8 mouse cellular contexts compared by ENCODE assay signal in genomic region chr14:54603038-54603654, GRCm38 (mm10). TPM values are rescaled to one million over a fixed set of nuclear protein-coding genes. Genes with fewer than 3 reads are reported as not detected.
DNase-seq lines count a peak whose midpoint lies in the region; ATAC-seq lines count a peak whose summit lies in the region.

No protein-coding gene starts in this region.

- peaks cover 9 to 14% of the 10 kb centered on the region in 2 experiments for H3K4me1 ChIP-seq in heart, embryonic 14.5 days (ENCODE audit: control insufficient read depth in 2 of 2, insufficient read depth in 2 of 2, low read length in 2 of 2)
- H3K4me1 ChIP-seq in liver, embryonic 13.5 days (replicated peaks) = peaks cover 45% of the 10 kb centered on the region
- H3K4me1 ChIP-seq in stomach, embryonic 16.5 days (ENCODE audit: control insufficient read depth, insufficient read depth, low read length) = peaks cover 12% of the 10 kb centered on the region

- H3K9ac ChIP-seq in heart, embryonic 14.5 days (ENCODE audit: low read length) = peak overlapping the region; percentile 86
- peak overlapping the region; percentile 85 for H3K9ac ChIP-seq in liver, embryonic 13.5 days
- peak overlapping the region; percentile 85 for H3K9ac ChIP-seq in stomach, embryonic 16.5 days (ENCODE audit: low read length)

- peak overlapping the region; percentile 65 for H3K4me2 ChIP-seq in heart, embryonic 14.5 days (ENCODE audit: low read length)
- H3K4me2 ChIP-seq in liver, embryonic 13.5 days = peak overlapping the region; percentile 71
- peak overlapping the region; percentile 46 for H3K4me2 ChIP-seq in stomach, embryonic 16.5 days (ENCODE audit: low read depth, low read length)

- peak overlapping the region; percentile 95 to 96 for H3K27ac ChIP-seq in heart, embryonic 14.5 days (replicated peaks in 1 of 2; ENCODE audit: control insufficient read depth in 1 of 2, insufficient read depth in 1 of 2, low read depth in 2 of 2, low read length in 2 of 2)
- H3K27ac ChIP-seq in liver, embryonic 13.5 days = peak overlapping the region; percentile 96
- H3K27ac ChIP-seq in stomach, embryonic 16.5 days (ENCODE audit: low read length) = peak overlapping the region; percentile 94

- ATAC-seq in CD4-positive, CD25-positive, alpha-beta regulatory T cell, adult 4 months = peak; percentile 98
- ATAC-seq in heart, embryonic 14.5 days (ENCODE audit: insufficient number of reproducible peaks, insufficient read depth, low FRiP score, low read depth) = peak; percentile 99
- ATAC-seq in liver, embryonic 13.5 days (ENCODE audit: low read depth) = peak; percentile 99
- ATAC-seq in stomach, embryonic 16.5 days (ENCODE audit: insufficient read depth, low FRiP score) = peak; percentile 100

- WGBS in heart, embryonic 14.5 days = under 1% methylated on average over 46 of the region's 46 CpGs
- WGBS in liver, embryonic 13.5 days (ENCODE audit: insufficient replicate concordance) = under 1% methylated on average over 46 of the region's 46 CpGs
- WGBS in stomach, embryonic 16.5 days = under 1% methylated on average over 46 of the region's 46 CpGs

- peak overlapping the region; percentile 68 to 96 for H3K4me3 ChIP-seq in heart, embryonic 14.5 days (ENCODE audit: control insufficient read depth in 1 of 2, insufficient read depth in 1 of 2, low read depth in 1 of 2, low read length in 2 of 2)
- H3K4me3 ChIP-seq in liver, embryonic 13.5 days (replicated peaks) = peak overlapping the region; percentile 75
- H3K4me3 ChIP-seq in stomach, embryonic 16.5 days (replicated peaks; ENCODE audit: low read length) = peak overlapping the region; percentile 66

- no peaks in the 10 kb centered on the region for H3K36me3 ChIP-seq in heart, embryonic 14.5 days (ENCODE audit: control insufficient read depth, insufficient read depth, low read length)
- no peaks in the 10 kb centered on the region for H3K36me3 ChIP-seq in liver, embryonic 13.5 days
- no peaks in the 10 kb centered on the region for H3K36me3 ChIP-seq in stomach, embryonic 16.5 days (ENCODE audit: control insufficient read depth, insufficient read depth, low read length)

- no peaks in the 10 kb centered on the region for H3K9me3 ChIP-seq in heart, embryonic 14.5 days (ENCODE audit: control insufficient read depth, low read length)
- no peaks in the 10 kb centered on the region for H3K9me3 ChIP-seq in liver, embryonic 13.5 days (replicated peaks)
- no peaks in the 10 kb centered on the region for H3K9me3 ChIP-seq in stomach, embryonic 16.5 days (replicated peaks; ENCODE audit: control insufficient read depth, low read length)

- peak; percentile 94 for DNase-seq in c-Kit-negative CD71-positive TER-119-positive erythroid progenitor cells, embryonic 14.5 days (ENCODE audit: low read depth, low spot score)
- DNase-seq in fibroblast of lung, adult 2 months (ENCODE audit: low read depth) = peak; percentile 87
- peak; percentile 97 for DNase-seq in kidney, postnatal 14 days
- DNase-seq in liver, embryonic 13.5 days = peak; percentile 91
- DNase-seq in neural tube, embryonic 10.5 days (ENCODE audit: extremely low spot score, low spot score) = peak; percentile 90

- no peaks in the 10 kb centered on the region for H3K27me3 ChIP-seq in heart, embryonic 14.5 days (ENCODE audit: control insufficient read depth, insufficient read depth, low read length)
- no peaks in the 10 kb centered on the region for H3K27me3 ChIP-seq in liver, embryonic 13.5 days
- H3K27me3 ChIP-seq in stomach, embryonic 16.5 days (ENCODE audit: control insufficient read depth, insufficient read depth, low read length) = no peaks in the 10 kb centered on the region

RNA-seq across cellular contexts. Expression of gene 4931414P19Rik, which starts 2.6 kb away (rescaled TPM):
- polyA plus RNA-seq in CD4-positive, CD25-positive, alpha-beta regulatory T cell, adult 4 months (2017; shearing (Covaris generic)) = 1 to 10 TPM; 3.7 to 6.9 TPM
- 4.7 and 7.1 TPM in 2 replicates for polyA plus RNA-seq in heart, embryonic 14.5 days (2014; fragmentation: Nextera tagmentation; extraction: Ambion mirVana)
- polyA plus RNA-seq in liver, embryonic 13.5 days (2015; fragmentation: Nextera tagmentation; extraction: Ambion mirVana) = 2.7 and 3.0 TPM in 2 replicates
- 8.2 and 9.0 TPM in 2 replicates for polyA plus RNA-seq in stomach, embryonic 16.5 days (2015; fragmentation: Nextera tagmentation; extraction: Ambion mirVana)

RNA-seq across cellular contexts. Expression of gene Psmb5, which starts 14.7 kb away (rescaled TPM):
- 100 to 1,000 TPM; 154 to 163 TPM for polyA plus RNA-seq in CD4-positive, CD25-positive, alpha-beta regulatory T cell, adult 4 months (2017; shearing (Covaris generic))
- polyA plus RNA-seq in heart, embryonic 14.5 days (2014; fragmentation: Nextera tagmentation; extraction: Ambion mirVana) = 336 and 345 TPM in 2 replicates
- polyA plus RNA-seq in liver, embryonic 13.5 days (2015; fragmentation: Nextera tagmentation; extraction: Ambion mirVana) = 262 and 266 TPM in 2 replicates
- polyA plus RNA-seq in stomach, embryonic 16.5 days (2015; fragmentation: Nextera tagmentation; extraction: Ambion mirVana) = 346 and 368 TPM in 2 replicates

RNA-seq across cellular contexts. Expression of gene Psmb11, which starts 18.1 kb away (rescaled TPM):
- not detected for polyA plus RNA-seq in CD4-positive, CD25-positive, alpha-beta regulatory T cell, adult 4 months (2017; shearing (Covaris generic))
- polyA plus RNA-seq in heart, embryonic 14.5 days (2014; fragmentation: Nextera tagmentation; extraction: Ambion mirVana) = not detected in 2 replicates
- polyA plus RNA-seq in liver, embryonic 13.5 days (2015; fragmentation: Nextera tagmentation; extraction: Ambion mirVana) = not detected in 2 replicates
- polyA plus RNA-seq in stomach, embryonic 16.5 days (2015; fragmentation: Nextera tagmentation; extraction: Ambion mirVana) = not detected in 2 replicates

RNA-seq across cellular contexts. Expression of gene Ajuba, which starts 25.8 kb away (rescaled TPM):
- polyA plus RNA-seq in CD4-positive, CD25-positive, alpha-beta regulatory T cell, adult 4 months (2017; shearing (Covaris generic)) = not detected
- polyA plus RNA-seq in heart, embryonic 14.5 days (2014; fragmentation: Nextera tagmentation; extraction: Ambion mirVana) = 22.4 and 25.4 TPM in 2 replicates
- polyA plus RNA-seq in liver, embryonic 13.5 days (2015; fragmentation: Nextera tagmentation; extraction: Ambion mirVana) = 3.9 and 4.4 TPM in 2 replicates
- polyA plus RNA-seq in stomach, embryonic 16.5 days (2015; fragmentation: Nextera tagmentation; extraction: Ambion mirVana) = 19.5 and 20.6 TPM in 2 replicates

RNA-seq across cellular contexts. Expression of gene Gm17606, which starts 37.6 kb away (rescaled TPM):
- polyA plus RNA-seq in CD4-positive, CD25-positive, alpha-beta regulatory T cell, adult 4 months (2017; shearing (Covaris generic)) = not detected
- not detected in 2 replicates for polyA plus RNA-seq in heart, embryonic 14.5 days (2014; fragmentation: Nextera tagmentation; extraction: Ambion mirVana)
- not detected in 2 replicates for polyA plus RNA-seq in liver, embryonic 13.5 days (2015; fragmentation: Nextera tagmentation; extraction: Ambion mirVana)
- not detected in 2 replicates for polyA plus RNA-seq in stomach, embryonic 16.5 days (2015; fragmentation: Nextera tagmentation; extraction: Ambion mirVana)

Comparison
In these comparisons a context has a peak if more than half of its experiments do, and no peak if none do; other contexts are left out.
1. Peak in every context shown above with its lines: DNase-seq, ATAC-seq, H3K4me3 ChIP-seq and H3K27ac ChIP-seq.